Mouse (Mus musculus): ENCODE data around the gene Ldlrad3. TPM values are rescaled to one million over a fixed set of nuclear protein-coding genes. Genes with fewer than 3 reads are reported as not detected.

Ldlrad3 gene
- total RNA-seq, 2 experiments from 2014 or later = 6.0 to 6.6 TPM

DNA sequence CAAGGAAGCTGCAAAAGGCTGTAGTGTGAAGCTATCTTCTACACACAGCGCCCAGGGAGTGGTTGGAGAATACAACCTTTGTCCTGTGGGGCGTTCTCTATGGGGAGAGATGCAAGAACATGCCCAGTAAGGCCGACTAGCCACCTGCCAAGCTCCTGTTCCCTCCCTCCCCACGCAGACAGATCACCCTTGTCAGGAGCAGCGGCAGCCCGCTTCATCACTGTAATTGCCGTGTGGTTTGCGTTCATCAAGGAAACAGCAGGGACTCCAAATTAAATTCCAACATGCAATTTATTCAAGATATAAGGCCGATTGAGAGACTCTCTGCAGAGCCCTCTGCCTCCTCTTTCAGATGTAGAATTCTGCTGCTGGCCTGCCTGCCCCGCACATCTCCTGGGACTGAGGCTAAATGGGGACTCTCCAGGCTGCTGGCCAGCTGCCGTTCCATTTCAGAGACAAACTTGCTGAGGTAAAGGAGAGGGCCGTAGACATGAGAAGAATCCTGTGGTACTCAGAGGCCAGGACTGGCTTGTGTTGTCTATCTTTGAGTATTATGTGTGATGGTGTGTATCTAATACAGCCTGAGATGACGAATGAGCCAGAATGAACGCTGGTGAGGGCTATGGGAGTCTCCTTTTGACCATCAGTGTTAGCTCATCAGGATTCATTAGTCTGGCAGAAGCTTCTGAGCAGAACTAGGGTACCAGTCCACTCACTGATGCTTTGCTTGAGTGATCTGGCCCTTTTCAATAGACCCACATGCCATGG, 253.8 kb downstream of the Ldlrad3 start:
- intact Hi-C loops (cut with DNase I) = no loop called here
- DNase-seq = peak; percentile 8 to 20

DNA sequence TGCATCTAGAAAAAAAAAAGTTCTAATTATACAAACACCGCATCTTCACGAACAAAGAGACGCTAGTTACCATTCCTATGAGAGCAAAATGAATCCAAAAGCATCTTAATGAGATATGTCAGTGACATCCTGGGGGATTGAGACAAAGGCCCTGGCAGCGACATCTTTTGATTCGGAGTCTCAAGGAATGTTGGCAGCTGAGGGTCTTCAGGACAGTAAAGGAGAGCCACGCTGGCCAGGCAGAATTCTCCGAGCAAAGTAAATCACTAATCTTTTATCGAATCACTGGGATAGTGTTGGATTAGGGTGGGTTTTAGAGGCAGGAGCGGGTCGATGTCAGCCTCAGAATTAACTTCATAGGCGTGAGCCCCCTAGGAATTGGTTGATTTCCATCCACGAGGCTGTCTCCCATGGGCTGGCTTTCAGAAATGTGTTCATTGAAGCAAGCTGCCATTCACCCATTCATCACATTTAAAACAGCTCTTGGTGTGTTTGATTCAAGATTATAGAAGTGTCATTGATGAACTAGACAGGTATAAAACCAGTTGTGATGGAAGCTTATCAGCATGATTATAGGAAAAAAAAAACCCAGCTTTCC, 260.5 kb downstream of the Ldlrad3 start:
- DNase-seq = no peak
- intact Hi-C loops (cut with DNase I) = no loop called here

- no peak for DNase-seq
- intact Hi-C loops (cut with DNase I) = no loop called here
Observed at GRCm38 (mm10) chr2:101925183-101925582, 261.0 kb downstream of the Ldlrad3 start.

- no peak for DNase-seq
- intact Hi-C loops (cut with DNase I) = no loop called here
Observed at GRCm38 (mm10) chr2:101923181-101923580, 263.0 kb downstream of the Ldlrad3 start.

DNA sequence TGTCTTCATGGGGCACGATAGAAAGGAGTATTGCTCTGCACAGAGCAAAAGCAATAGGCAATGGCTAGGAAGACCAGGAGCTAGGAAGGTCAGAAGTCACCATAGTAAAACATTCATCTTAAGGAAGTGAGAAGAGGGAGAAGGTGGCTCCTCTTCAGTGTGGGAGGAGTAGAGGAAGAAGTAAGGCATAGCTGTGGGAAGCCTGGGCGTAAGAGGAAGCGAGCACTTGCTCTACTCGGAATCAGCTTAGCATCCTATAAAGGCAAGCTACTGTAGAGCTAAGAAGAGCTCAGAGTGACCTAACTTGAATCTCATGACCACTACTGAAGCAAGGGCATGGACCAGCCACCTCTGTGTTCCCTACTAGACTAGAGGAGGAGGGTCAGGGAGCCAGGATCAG, 263.9 kb downstream of the Ldlrad3 start:
- intact Hi-C loops (cut with DNase I) = no loop called here
- no peak for DNase-seq

DNA sequence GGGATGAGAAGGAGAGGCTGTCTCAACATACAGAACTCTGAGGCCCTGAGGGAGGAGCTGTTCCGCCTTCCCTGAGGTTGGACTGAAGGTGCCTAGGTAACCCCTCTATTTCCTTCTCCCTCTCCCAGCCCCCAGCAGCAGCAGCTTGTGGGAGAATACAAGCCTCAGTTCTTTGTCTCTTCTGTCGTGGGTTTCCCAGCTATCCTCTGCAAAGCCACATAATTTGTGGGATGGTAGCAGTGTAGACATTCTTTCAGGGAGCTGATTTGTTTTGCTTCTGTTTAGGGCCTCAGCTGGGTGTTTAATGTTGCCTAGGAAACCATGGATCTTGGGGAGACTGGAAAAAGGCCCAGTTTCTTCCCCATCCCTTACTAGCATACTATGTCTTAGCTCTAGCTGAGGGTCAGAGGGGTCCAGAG, 266.0 kb downstream of the Ldlrad3 start:
- no peak for DNase-seq

DNA sequence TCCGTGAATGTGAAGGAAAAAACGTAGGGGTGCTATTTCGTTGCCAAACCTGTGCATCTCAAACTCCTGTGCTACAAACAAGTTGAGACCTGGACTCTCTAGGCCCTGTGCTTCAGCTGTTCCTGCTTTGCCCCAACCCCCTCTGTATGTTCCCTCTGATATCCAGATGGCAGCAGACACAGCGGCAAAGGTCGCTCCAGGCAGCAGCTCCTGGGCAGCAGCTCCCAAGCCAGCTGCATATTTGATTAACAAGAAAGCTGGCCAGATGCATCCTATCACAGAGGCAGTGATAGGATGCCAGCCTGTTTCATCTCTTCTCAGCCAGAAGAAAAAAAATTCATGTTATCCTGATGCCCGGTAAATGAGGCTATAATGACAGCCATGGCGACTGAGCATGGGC, 267.7 kb downstream of the Ldlrad3 start:
- DNase-seq = no peak
- intact Hi-C loops (cut with DNase I) = no loop called here

More for the DNA sequence above, 266.0 kb downstream of the Ldlrad3 start:
- intact Hi-C loops (cut with DNase I) = no loop called here

GRCm38 (mm10) chr2:101909326-101910080, 276.7 kb downstream of the Ldlrad3 start:
- no peak for DNase-seq
- intact Hi-C loops (cut with DNase I) = loop anchor here (5.0 to 10.0 kb wide), 4 partner anchors 123 to 385 kb away; partner anchors contain the start of gene Ldlrad3

GRCm38 (mm10) chr2:101908773-101909172, 277.4 kb downstream of the Ldlrad3 start:
- intact Hi-C loops (cut with DNase I) = loop anchor here (5.0 to 10.0 kb wide), 4 partner anchors 124 to 386 kb away; partner anchors contain the start of gene Ldlrad3
- DNase-seq = no peak

- no peak for DNase-seq
- intact Hi-C loops (cut with DNase I) = loop anchor here (5.0 to 10.0 kb wide), 4 partner anchors 125 to 387 kb away; partner anchors contain the start of gene Ldlrad3
Observed at GRCm38 (mm10) chr2:101907386-101908022, 278.7 kb downstream of the Ldlrad3 start.

DNA sequence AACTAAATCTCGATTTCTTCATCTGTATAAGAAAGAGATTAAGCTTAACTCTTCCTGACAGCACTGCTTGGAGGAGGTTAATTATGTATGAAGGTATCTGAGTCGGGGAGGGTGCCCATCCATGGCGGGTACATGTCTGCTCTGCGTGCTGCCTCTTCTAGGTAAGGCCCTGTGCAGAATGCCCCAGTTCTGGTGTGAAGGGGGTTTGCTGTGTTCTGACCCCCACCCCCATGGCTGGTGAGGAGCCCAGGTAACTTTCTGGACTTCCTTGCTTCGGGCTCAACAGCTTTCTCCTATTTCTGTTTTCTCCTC, 279.9 kb downstream of the Ldlrad3 start:
- no peak for DNase-seq
- intact Hi-C loops (cut with DNase I) = loop anchor here (5.0 to 10.0 kb wide), 4 partner anchors 126 to 388 kb away; partner anchors contain the start of gene Ldlrad3

DNA sequence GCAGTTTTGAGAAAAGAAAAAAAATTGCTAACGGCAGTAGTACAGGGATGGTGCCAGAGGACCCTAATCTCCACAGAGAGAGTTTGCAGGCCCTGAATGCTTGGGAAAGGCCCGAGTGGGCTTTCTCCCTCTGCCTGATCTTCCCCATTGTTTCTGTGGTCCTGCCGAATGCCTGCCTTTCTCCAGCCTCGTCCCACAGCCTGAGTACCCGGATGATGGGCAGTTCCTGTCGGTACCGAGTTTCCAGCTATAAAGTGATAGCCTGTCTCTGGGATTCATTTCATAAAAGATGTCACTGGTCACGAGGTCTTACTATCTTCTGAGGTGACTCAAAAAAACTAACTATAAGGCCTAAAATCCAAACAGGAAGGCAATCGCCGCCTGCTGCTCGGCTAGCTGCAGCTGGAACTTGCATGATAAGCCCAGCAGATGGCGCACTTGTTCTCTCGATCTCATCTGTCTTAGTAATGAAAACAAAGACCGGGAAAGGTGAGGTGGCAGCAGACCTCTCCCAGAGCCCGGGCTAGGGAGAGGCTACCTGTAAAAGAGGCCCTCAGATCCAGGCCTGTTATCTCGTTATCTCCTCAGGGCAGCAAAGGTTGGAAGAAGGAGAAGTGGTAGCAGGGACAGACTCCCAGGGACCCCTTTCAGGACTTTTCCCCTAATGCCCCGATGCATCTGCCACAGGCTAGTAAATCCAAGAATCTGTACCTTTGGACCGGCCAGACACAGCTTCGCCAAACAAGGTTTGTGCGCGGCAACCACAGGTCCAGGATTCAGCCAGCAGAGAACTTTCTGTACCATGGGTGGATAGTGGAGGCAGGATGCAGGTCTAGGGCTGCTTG, 280.4 kb downstream of the Ldlrad3 start:
- peak; percentile 78 to 88 for DNase-seq
- intact Hi-C loops (cut with DNase I) = loop anchor here (1.0 to 10.0 kb wide), 5 partner anchors 127 to 548 kb away; partner anchors contain the start of gene Ldlrad3

- DNase-seq = no peak
- intact Hi-C loops (cut with DNase I) = loop anchor here (10.0 kb wide), 2 partner anchors 283 to 393 kb away; partner anchors contain the start of gene Ldlrad3
Observed at GRCm38 (mm10) chr2:101902196-101902595, 284.0 kb downstream of the Ldlrad3 start.

Other genes starting within 250 kb of the Ldlrad3 start
- 10 to 100 TPM; 30.0 to 31.3 TPM for gene Trim44, start 221.4 kb upstream of the Ldlrad3 start, total RNA-seq (2021)

Data from heart, postnatal 14 days (tissue).